Mouse (Mus musculus): ENCODE data around the gene F830045P16Rik.

DNA sequence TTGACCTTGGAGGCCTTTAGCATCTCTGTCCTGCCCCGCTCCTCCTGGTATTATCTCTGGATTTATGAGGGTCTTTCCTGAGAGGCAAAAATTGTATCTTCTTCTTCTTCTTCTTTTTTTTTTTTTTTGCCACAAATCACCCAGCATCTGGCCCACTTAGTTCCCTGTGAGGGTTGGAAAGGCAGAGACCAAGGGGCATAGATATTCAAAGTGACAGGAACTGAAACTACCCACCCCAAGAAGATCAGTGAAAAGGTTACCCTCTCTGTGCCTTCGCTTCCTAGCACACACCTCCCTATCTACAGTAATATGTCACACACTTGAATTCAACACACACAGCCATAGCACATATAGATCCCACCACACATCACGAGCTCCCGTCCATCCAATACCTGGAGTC, 38.7 kb upstream of the F830045P16Rik start:
- no peak for TF ChIP-seq CTCF (IDR thresholded peaks at IDR 0.05; ENCODE audit: borderline replicate concordance, control insufficient read depth, extremely low read depth, insufficient read depth, low read length, poor library complexity)
- TF ChIP-seq POLR2A (IDR thresholded peaks at IDR 0.05; ENCODE audit: control insufficient read depth, extremely low read depth, insufficient read depth, low read length, poor library complexity): no peak

Measured in thymus, adult 2 months (tissue).